13 mouse cellular contexts compared by ENCODE assay signal in the genomic region with DNA sequence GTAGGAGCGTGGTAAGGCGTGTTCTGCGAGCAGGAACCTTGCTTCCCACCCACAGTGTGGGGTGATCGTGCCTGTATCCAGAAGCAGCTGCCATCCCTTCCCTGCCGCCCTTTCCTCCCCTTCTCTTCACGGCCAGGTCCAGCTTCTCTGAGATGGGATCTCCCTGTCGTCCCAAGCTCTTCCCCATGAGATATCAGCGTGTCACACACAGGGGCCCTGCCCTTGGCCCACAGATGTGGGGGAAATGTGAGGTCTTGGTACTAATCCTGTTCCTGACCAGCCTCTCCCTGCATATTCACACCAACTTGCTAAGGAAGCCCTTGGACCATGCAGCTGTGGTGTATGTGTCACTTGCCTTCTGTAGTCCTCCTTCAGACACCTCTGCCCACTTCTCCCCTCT. TPM values are rescaled to one million over a fixed set of nuclear protein-coding genes. Genes with fewer than 3 reads are reported as not detected.
DNase-seq lines count a peak whose midpoint lies in the region; ATAC-seq lines count a peak whose summit lies in the region.
"Had no signal": no experiment of that assay in that cellular context is flagged by ENCODE, and none has a peak within 500 bp of the region (broad histone marks: within the 10 kb centered on the region; RNA-seq: fewer than 3 reads in every experiment).

No protein-coding gene starts in this region.

- no peak overlapping the region for H3K4me2 ChIP-seq in heart, embryonic 16.5 days (ENCODE audit: low read depth, low read length)
- peak overlapping the region; percentile 96 for H3K4me2 ChIP-seq in liver, embryonic 15.5 days

- peak overlapping the region; percentile 32 for H3K9ac ChIP-seq in heart, embryonic 16.5 days (ENCODE audit: low read length)
- H3K9ac ChIP-seq in liver, embryonic 15.5 days: peak overlapping the region; percentile 99

- ATAC-seq in heart, embryonic 16.5 days (replicated peaks; ENCODE audit: extremely low read depth, insufficient read depth, low FRiP score): no peak
- ATAC-seq in erythroblast, adult 5-6 weeks (replicated peaks; ENCODE audit: low FRiP score, poor library complexity, severe bottlenecking): peak; percentile 7
- ATAC-seq in liver, embryonic 15.5 days (ENCODE audit: insufficient read depth): peak; percentile 25
- ATAC-seq in megakaryocyte progenitor cell, adult 5-6 weeks (replicated peaks; ENCODE audit: poor library complexity): no peak

- H3K27me3 ChIP-seq in heart, embryonic 16.5 days (ENCODE audit: control insufficient read depth, insufficient read depth, low read length): no peaks in the 10 kb centered on the region
- H3K27me3 ChIP-seq in liver, embryonic 15.5 days: no peaks in the 10 kb centered on the region

- H3K9me3 ChIP-seq in heart, embryonic 16.5 days (replicated peaks; ENCODE audit: control insufficient read depth, low read length): no peaks in the 10 kb centered on the region
- no peaks in the 10 kb centered on the region for H3K9me3 ChIP-seq in liver, embryonic 15.5 days (replicated peaks)

- peaks cover 65% of the 10 kb centered on the region for H3K4me1 ChIP-seq in heart, embryonic 16.5 days (ENCODE audit: control insufficient read depth, insufficient read depth, low read length)
- peaks cover 89% of the 10 kb centered on the region for H3K4me1 ChIP-seq in liver, embryonic 15.5 days (replicated peaks)

- H3K27ac ChIP-seq in heart, embryonic 16.5 days (ENCODE audit: low read length): no peak overlapping the region
- peak overlapping the region; percentile 95 for H3K27ac ChIP-seq in liver, embryonic 15.5 days (replicated peaks)
- H3K27ac ChIP-seq: kidney, postnatal 0 days had no signal

- 69% methylated on average over 8 of the region's 8 CpGs for whole genome bisulfite sequencing in heart, embryonic 16.5 days
- 23% methylated on average over 8 of the region's 8 CpGs for WGBS in liver, embryonic 15.5 days (ENCODE audit: insufficient replicate concordance)

- no peak for DNase-seq in heart, adult 11 months
- peak; percentile 32 for DNase-seq in right cerebral cortex, adult 18-20 months
- no peak for DNase-seq in right cerebral cortex, postnatal 36 days (ENCODE audit: low spot score in 2 of 2)
- no peak for DNase-seq in thymus, postnatal 36 days
- DNase-seq: layer of hippocampus, postnatal 36 days; lung, adult 18-20 months; lung, postnatal 4 days; thymus, postnatal 14 days had no signal

- H3K36me3 ChIP-seq in heart, embryonic 16.5 days (ENCODE audit: control insufficient read depth, insufficient read depth): no peaks in the 10 kb centered on the region
- peaks cover 61% of the 10 kb centered on the region for H3K36me3 ChIP-seq in liver, embryonic 15.5 days (replicated peaks)

- no peak overlapping the region for H3K4me3 ChIP-seq in heart, embryonic 16.5 days (ENCODE audit: low read length)
- H3K4me3 ChIP-seq in liver, embryonic 15.5 days (replicated peaks): peak overlapping the region; percentile 100

RNA-seq across cellular contexts. Expression of a gene that starts 5.8 kb away (rescaled TPM):
- 2.9 and 3.1 TPM in 2 replicates for polyA plus RNA-seq in heart, embryonic 16.5 days (2015; fragmentation: Nextera tagmentation; extraction: Ambion mirVana)
- total RNA-seq in erythroblast, adult 5-6 weeks (2015; ENCODE audit: low replicate concordance): 54.2 and 55.4 TPM in 2 replicates
- total RNA-seq in erythroblast, adult 5-6 weeks (2017; ENCODE audit: low replicate concordance): 196 and 459 TPM in 2 replicates
- 12.0 and 14.9 TPM in 2 replicates for polyA plus RNA-seq in liver, embryonic 15.5 days (2015; fragmentation: Nextera tagmentation; extraction: Ambion mirVana)
- 12.2 and 21.6 TPM in 2 replicates for total RNA-seq in megakaryocyte progenitor cell, adult 5-6 weeks (2015)
- total RNA-seq in megakaryocyte progenitor cell, adult 5-6 weeks (2017): 9.9 and 20.3 TPM in 2 replicates

Comparison
In these comparisons a context has a peak if more than half of its experiments do, and no peak if none do; other contexts are left out.
1. ATAC-seq: peak in erythroblast, adult 5-6 weeks (single experiment) and liver, embryonic 15.5 days (single experiment); none in heart, embryonic 16.5 days (single experiment) and megakaryocyte progenitor cell, adult 5-6 weeks (single experiment).